Mouse (Mus musculus) testis, adult 2 months (tissue): ENCODE measurements around the gene Alpk1. TPM values are rescaled to one million over a fixed set of nuclear protein-coding genes. Genes with fewer than 3 reads are reported as not detected.

Source experiments
- H3K27ac ChIP-seq: fragments of 200-500 bp; 2 replicates; pipeline ENCODE4 v1.5.1; 2012; ENCODE audit warnings: low read depth, low read length; ENCODE audit not compliant: control insufficient read depth, insufficient read depth
- H3K27me3 ChIP-seq: fragments of 200-500 bp; 2 replicates; pipeline ENCODE4 v1.6.1; 2012; ENCODE audit warnings: mild to moderate bottlenecking, low read length, moderate library complexity; ENCODE audit not compliant: control insufficient read depth, insufficient read depth
- H3K36me3 ChIP-seq: fragments of 200-500 bp; 2 replicates; pipeline ENCODE4 v1.6.1; 2012; ENCODE audit warnings: mild to moderate bottlenecking, low read length; ENCODE audit not compliant: control insufficient read depth, insufficient read depth
- H3K4me1 ChIP-seq: fragments of 200-500 bp; 2 replicates; pipeline ENCODE4 v1.6.1; 2012; ENCODE audit warnings: low read length; ENCODE audit not compliant: control insufficient read depth, insufficient read depth
- H3K4me3 ChIP-seq: fragments of 200-500 bp; 2 replicates; pipeline ENCODE4 v1.5.1; 2012; ENCODE audit warnings: low read depth, mild to moderate bottlenecking, low read length, moderate library complexity, mixed read lengths; ENCODE audit not compliant: control insufficient read depth
- CTCF ChIP-seq: fragments of 200-500 bp; IDR thresholded peaks from 2 replicates; pipeline ENCODE4 v1.5.1; 2012; ENCODE audit warnings: low read depth, mild to moderate bottlenecking, inconsistent platforms, low read length, moderate library complexity; ENCODE audit not compliant: control insufficient read depth, insufficient read depth, insufficient replicate concordance
- POLR2A ChIP-seq: fragments of 200-500 bp; IDR thresholded peaks from 2 replicates; pipeline ENCODE4 v1.6.1; 2012; ENCODE audit warnings: low read depth, mild to moderate bottlenecking, inconsistent platforms, low read length, moderate library complexity; ENCODE audit not compliant: control insufficient read depth
- polyA plus RNA-seq: library from polyadenylated mRNA; depleted of rRNA; stranded (reverse); fragments of >200 nt; gene quantifications from 2 replicates; pipeline ENCODE4 v1.2.3, GENCODE M21; 2012

Gene Alpk1
- polyA plus RNA-seq, 1 experiment = 3.0 TPM

- H3K36me3 ChIP-seq = no peaks in the 10 kb centered on the region
- H3K27ac ChIP-seq = no peak overlapping the region
- no peak overlapping the region for H3K4me3 ChIP-seq
- no peak for TF ChIP-seq CTCF
- no peak for TF ChIP-seq POLR2A
- no peaks in the 10 kb centered on the region for H3K27me3 ChIP-seq
- peaks cover 5% of the 10 kb centered on the region for H3K4me1 ChIP-seq
Observed at GRCm38 (mm10) chr3:127705515-127706444, 74.5 kb downstream of the Alpk1 start.

GRCm38 (mm10) chr3:127705139-127705514 is 75.2 kb downstream of the Alpk1 start:
- H3K36me3 ChIP-seq = no peaks in the 10 kb centered on the region
- TF ChIP-seq CTCF (no peak), POLR2A (no peak)
- H3K27ac ChIP-seq = no peak overlapping the region
- H3K27me3 ChIP-seq = no peaks in the 10 kb centered on the region
- peaks cover 5% of the 10 kb centered on the region for H3K4me1 ChIP-seq
- H3K4me3 ChIP-seq = no peak overlapping the region

- Histone ChIP-seq H3K4me1 (peaks cover 5% of the 10 kb centered on the region), H3K27me3 (no peaks in the 10 kb centered on the region), H3K27ac (no peak overlapping the region), H3K36me3 (no peaks in the 10 kb centered on the region), H3K4me3 (no peak overlapping the region)
- no peak for TF ChIP-seq CTCF
- TF ChIP-seq POLR2A = no peak
Observed at GRCm38 (mm10) chr3:127701196-127701825, 79.0 kb downstream of the Alpk1 start.

- Histone ChIP-seq H3K27ac (no peak overlapping the region), H3K27me3 (peaks cover 3% of the 10 kb centered on the region; the same call in 1 of the 2 replicates), H3K36me3 (no peaks in the 10 kb centered on the region), H3K4me1 (no peaks in the 10 kb centered on the region; the same call in 1 of the 2 replicates), H3K4me3 (no peak overlapping the region)
- TF ChIP-seq POLR2A (no peak), CTCF (no peak)
Observed at GRCm38 (mm10) chr3:127698636-127699035, 81.7 kb downstream of the Alpk1 start.

GRCm38 (mm10) chr3:127696541-127696940 is 83.8 kb downstream of the Alpk1 start:
- peaks cover 3% of the 10 kb centered on the region; the same call in 1 of the 2 replicates for H3K27me3 ChIP-seq
- H3K36me3 ChIP-seq = no peaks in the 10 kb centered on the region
- no peaks in the 10 kb centered on the region; the same call in 1 of the 2 replicates for H3K4me1 ChIP-seq
- H3K27ac ChIP-seq = no peak overlapping the region
- no peak for TF ChIP-seq CTCF
- TF ChIP-seq POLR2A = no peak
- no peak overlapping the region for H3K4me3 ChIP-seq

GRCm38 (mm10) chr3:127694802-127695771 is 85.2 kb downstream of the Alpk1 start:
- H3K4me1 ChIP-seq = no peaks in the 10 kb centered on the region; the same call in 1 of the 2 replicates
- no peak for TF ChIP-seq POLR2A
- H3K4me3 ChIP-seq = no peak overlapping the region
- H3K36me3 ChIP-seq = no peaks in the 10 kb centered on the region
- no peak overlapping the region for H3K27ac ChIP-seq
- peaks cover 3% of the 10 kb centered on the region; the same call in 1 of the 2 replicates for H3K27me3 ChIP-seq
